Mouse (Mus musculus) liver, embryonic 14.5 days (tissue): ENCODE data around the gene Dpagt1.

Source experiments
- CTCF ChIP-seq: IDR thresholded peaks from 2 replicates; pipeline ENCODE4 v1.5.1; 2016; ENCODE audit warnings: antibody characterized with exemption, low read depth, control low read depth
- EP300 ChIP-seq: IDR thresholded peaks from 2 replicates; pipeline ENCODE4 v1.6.1; 2016; ENCODE audit warnings: antibody characterized with exemption, low read depth

DNA sequence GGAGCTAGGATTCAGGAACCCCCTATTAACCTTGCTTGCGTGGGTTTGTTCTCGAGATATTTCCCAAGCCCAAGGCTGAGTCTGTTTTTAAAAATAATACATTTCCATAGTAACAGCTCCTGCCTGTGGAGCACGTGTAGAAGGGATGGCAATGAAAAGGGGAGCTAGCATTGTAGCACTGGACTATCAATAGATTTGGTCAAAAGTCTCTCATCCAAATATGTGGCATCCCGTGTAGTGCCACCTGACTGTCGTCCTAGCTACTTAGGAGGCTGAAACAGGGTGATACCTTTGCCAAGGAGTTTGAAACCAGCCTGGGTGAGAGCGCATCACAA, 5.1 kb upstream of the Dpagt1 start:
- TF ChIP-seq CTCF (no peak), EP300 (no peak)
